7 mouse cellular contexts compared by ENCODE assay signal in the genomic region with DNA sequence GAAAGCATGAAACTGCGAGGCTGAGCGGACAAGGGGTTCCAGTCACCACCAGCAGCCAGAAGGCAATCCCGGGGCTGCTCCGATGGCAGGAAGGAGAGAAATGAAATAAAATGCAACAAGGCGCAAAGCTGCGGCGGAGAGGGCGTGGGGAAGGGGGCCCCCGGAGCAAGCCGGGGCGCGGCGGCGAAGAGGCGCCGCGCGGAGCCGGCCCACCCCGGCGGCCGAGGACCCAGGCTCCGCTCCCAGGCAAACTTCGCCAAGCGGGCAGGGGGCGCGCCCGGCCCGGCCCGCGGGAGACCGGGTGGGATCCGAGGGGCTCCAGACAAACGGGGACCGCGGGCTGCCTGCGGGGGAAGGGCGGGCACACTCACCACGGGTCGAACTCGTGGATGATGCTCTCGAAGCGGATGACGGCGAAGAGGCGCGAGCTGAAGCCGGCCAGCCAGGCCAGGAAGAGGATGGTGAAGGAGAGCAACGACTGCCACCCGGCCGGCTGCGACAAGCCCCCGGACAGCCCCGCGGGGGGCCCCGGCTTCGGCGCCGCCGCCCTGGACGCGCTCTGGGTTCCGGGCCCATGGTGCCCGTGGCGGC. TPM values are rescaled to one million over a fixed set of nuclear protein-coding genes. Genes with fewer than 3 reads are reported as not detected.
DNase-seq lines count a peak whose midpoint lies in the region; ATAC-seq and TF ChIP-seq lines count a peak whose summit lies in the region.

No protein-coding gene starts in this region.

- H3K27ac ChIP-seq in lung, embryonic 14.5 days (ENCODE audit: low read depth): peak overlapping the region; percentile 98
- peak overlapping the region; percentile 96 for H3K27ac ChIP-seq in forebrain, embryonic 13.5 days
- H3K27ac ChIP-seq in liver, embryonic 12.5 days: peak overlapping the region; percentile 96
- H3K27ac ChIP-seq in olfactory bulb, adult 2 months (ENCODE audit: insufficient read depth, low read depth, low read length): peak overlapping the region; percentile 86

- TF ChIP-seq CTCF in lung, embryonic 14.5 days (IDR thresholded peaks at IDR 0.05; ENCODE audit: low read depth): no peak
- TF ChIP-seq CTCF in olfactory bulb, adult 2 months (IDR thresholded peaks at IDR 0.05; ENCODE audit: insufficient read depth, low read depth, low read length): no peak

- no peaks in the 10 kb centered on the region for H3K9me3 ChIP-seq in lung, embryonic 14.5 days (ENCODE audit: low read depth, low read length)
- no peaks in the 10 kb centered on the region for H3K9me3 ChIP-seq in forebrain, embryonic 13.5 days (replicated peaks)
- H3K9me3 ChIP-seq in liver, embryonic 12.5 days (replicated peaks): no peaks in the 10 kb centered on the region

- H3K9ac ChIP-seq in lung, embryonic 14.5 days: peak overlapping the region; percentile 98
- H3K9ac ChIP-seq in forebrain, embryonic 13.5 days: peak overlapping the region; percentile 97
- H3K9ac ChIP-seq in liver, embryonic 12.5 days: peak overlapping the region; percentile 99

- H3K4me2 ChIP-seq in lung, embryonic 14.5 days: peak overlapping the region; percentile 77
- H3K4me2 ChIP-seq in forebrain, embryonic 13.5 days: peak overlapping the region; percentile 70
- peak overlapping the region; percentile 88 for H3K4me2 ChIP-seq in liver, embryonic 12.5 days

- ATAC-seq in lung, embryonic 14.5 days (ENCODE audit: insufficient read depth): 0 out of 2 replicates have a peak, but pooled peaks have one; percentile 1
- ATAC-seq in activated CD4-positive, CD25-positive, alpha-beta regulatory T cell, adult 4 months: peak; percentile 1
- peak; percentile 11 for ATAC-seq in forebrain, embryonic 13.5 days
- ATAC-seq in liver, embryonic 12.5 days: no peak

- H3K27me3 ChIP-seq in lung, embryonic 14.5 days (ENCODE audit: insufficient read depth, low read length): no peaks in the 10 kb centered on the region
- no peaks in the 10 kb centered on the region for H3K27me3 ChIP-seq in forebrain, embryonic 13.5 days
- no peaks in the 10 kb centered on the region for H3K27me3 ChIP-seq in liver, embryonic 12.5 days (replicated peaks)

- no peak for TF ChIP-seq POLR2A in olfactory bulb, adult 2 months (IDR thresholded peaks at IDR 0.05; ENCODE audit: insufficient read depth, low read depth, low read length)

- DNase-seq in lung, embryonic 14.5 days: peak; percentile 68
- DNase-seq in lung, postnatal 4 days: no peak
- DNase-seq in adrenal gland, adult 8-10 months: no peak

- under 1% methylated on average over 63 of the region's 65 CpGs for WGBS in lung, embryonic 14.5 days
- WGBS in forebrain, embryonic 13.5 days: under 1% methylated on average over 51 of the region's 65 CpGs
- under 1% methylated on average over 63 of the region's 65 CpGs for WGBS in liver, embryonic 12.5 days (ENCODE audit: insufficient replicate concordance)
- WGBS in olfactory bulb, adult 2 months: under 1% methylated on average over 65 of the region's 65 CpGs

- H3K4me3 ChIP-seq in lung, embryonic 14.5 days (ENCODE audit: low read depth, low read length): peak overlapping the region; percentile 98
- H3K4me3 ChIP-seq in forebrain, embryonic 13.5 days: peak overlapping the region; percentile 89
- H3K4me3 ChIP-seq in liver, embryonic 12.5 days: peak overlapping the region; percentile 98
- peak overlapping the region; percentile 87 for H3K4me3 ChIP-seq in olfactory bulb, adult 2 months (ENCODE audit: insufficient read depth, low read depth, low read length)

- no peaks in the 10 kb centered on the region for H3K36me3 ChIP-seq in lung, embryonic 14.5 days (ENCODE audit: insufficient read depth)
- H3K36me3 ChIP-seq in forebrain, embryonic 13.5 days (ENCODE audit: poor library complexity, severe bottlenecking): no peaks in the 10 kb centered on the region
- H3K36me3 ChIP-seq in liver, embryonic 12.5 days: peaks cover 11% of the 10 kb centered on the region

- H3K4me1 ChIP-seq in lung, embryonic 14.5 days (ENCODE audit: insufficient read depth): peaks cover 16% of the 10 kb centered on the region
- H3K4me1 ChIP-seq in forebrain, embryonic 13.5 days: peaks cover 33% of the 10 kb centered on the region
- H3K4me1 ChIP-seq in liver, embryonic 12.5 days: peaks cover 65% of the 10 kb centered on the region
- H3K4me1 ChIP-seq in olfactory bulb, adult 2 months (ENCODE audit: control insufficient read depth, insufficient read depth, low read length): no peaks in the 10 kb centered on the region; the same call in 1 of the 2 replicates

RNA-seq across cellular contexts. Expression of a gene that starts 0.7 kb away (rescaled TPM):
- 126 and 128 TPM in 2 replicates for polyA plus RNA-seq in lung, embryonic 14.5 days (2014; fragmentation: Nextera tagmentation; extraction: Ambion mirVana)
- polyA plus RNA-seq in activated CD4-positive, CD25-positive, alpha-beta regulatory T cell, adult 4 months (2017; shearing (Covaris generic)): 10 to 100 TPM; 19.5 to 28.9 TPM
- polyA plus RNA-seq in forebrain, embryonic 13.5 days (2015; fragmentation: Nextera tagmentation; extraction: Ambion mirVana): 63.3 and 70.1 TPM in 2 replicates
- polyA plus RNA-seq in liver, embryonic 12.5 days (2016; fragmentation: Nextera tagmentation; extraction: Ambion mirVana): 102 and 106 TPM in 2 replicates
- polyA plus RNA-seq in olfactory bulb, adult 2 months (2012; ENCODE audit: insufficient read depth, insufficient read length, low replicate concordance, missing spikeins): not detected in 2 replicates
- total RNA-seq in adrenal gland, adult 8-10 months (2022): 100 to 1,000 TPM; 119 to 143 (median 134) TPM
